Mouse (Mus musculus) liver, postnatal 0 days (tissue): ENCODE results near the gene Pde4d.

ENCODE experiments used
- CTCF ChIP-seq: sonication (generic); IDR thresholded peaks from 2 replicates; pipeline ENCODE4 v1.5.1; 2016; ENCODE audit warnings: antibody characterized with exemption, low read depth
- EP300 ChIP-seq: IDR thresholded peaks from 2 replicates; pipeline ENCODE4 v1.6.1; 2016; ENCODE audit warnings: antibody characterized with exemption, low read depth, mild to moderate bottlenecking

GRCm38 (mm10) chr13:109842982-109843381 is 1393.2 kb downstream of the Pde4d start:
- TF ChIP-seq EP300 (no peak), CTCF (no peak)
